Mouse (Mus musculus): Measurements from ENCODE around the gene Cstad.

DNA sequence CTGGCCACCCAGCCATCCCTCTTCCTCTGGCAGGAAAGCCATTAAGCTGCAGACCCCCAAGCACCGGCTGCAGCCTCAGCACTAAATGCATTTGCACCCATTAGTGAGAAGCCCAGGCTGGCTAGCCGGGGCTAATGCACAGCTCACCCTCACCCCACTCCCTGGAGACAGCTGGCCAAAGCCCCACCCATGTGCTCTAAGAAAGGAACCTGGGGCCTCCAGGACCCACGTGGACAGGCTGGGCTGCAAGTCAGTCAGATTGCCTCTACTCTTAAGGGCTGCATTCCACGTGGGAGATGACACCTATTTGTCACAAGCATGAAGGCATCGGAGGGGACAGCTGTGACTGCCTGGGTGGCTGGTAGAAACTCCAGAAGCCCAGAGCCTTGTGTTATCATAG, 48.0 kb downstream of the Cstad start:
- TF ChIP-seq CTCF (IDR thresholded peaks at IDR 0.05; ENCODE audit: low read depth), result no peak
- no peak for TF ChIP-seq EP300 (IDR thresholded peaks at IDR 0.05; ENCODE audit: low read depth)

Measured in liver, embryonic 14.5 days (tissue).